Mouse (Mus musculus) MEL-GATA-1-ER (cell line): ENCODE results near the gene Sh3kbp1.

Experiments used
- DNase-seq: peaks from one replicate; pipeline ENCODE4 v3.0.0-alpha.2; 2012; ENCODE audit warnings: low read depth; ENCODE audit errors: extremely low read depth

Sh3kbp1 gene

GRCm38 (mm10) chrX:159911613-159912012, 284.5 kb downstream of the Sh3kbp1 start:
- no peak for DNase-seq

- no peak for DNase-seq
Observed at GRCm38 (mm10) chrX:159912061-159912460, 285.0 kb downstream of the Sh3kbp1 start.

- DNase-seq: no peak
Observed at GRCm38 (mm10) chrX:159913489-159913888, 286.4 kb downstream of the Sh3kbp1 start.

- DNase-seq: no peak
Observed at GRCm38 (mm10) chrX:159915125-159915524, 288.1 kb downstream of the Sh3kbp1 start.

- peak; percentile 43 for DNase-seq
Observed at GRCm38 (mm10) chrX:159924759-159925158, 297.7 kb downstream of the Sh3kbp1 start.

- DNase-seq: no peak
Observed at GRCm38 (mm10) chrX:159928165-159928564, 301.1 kb downstream of the Sh3kbp1 start.

- DNase-seq: no peak
Observed at GRCm38 (mm10) chrX:159928834-159929233, 301.8 kb downstream of the Sh3kbp1 start.

- no peak for DNase-seq
Observed at GRCm38 (mm10) chrX:159932027-159932426, 305.0 kb downstream of the Sh3kbp1 start.

- DNase-seq: no peak
Observed at GRCm38 (mm10) chrX:159942569-159942968, 315.5 kb downstream of the Sh3kbp1 start.

GRCm38 (mm10) chrX:159943586-159943985, 316.5 kb downstream of the Sh3kbp1 start:
- no peak for DNase-seq

GRCm38 (mm10) chrX:159953546-159954429, 326.7 kb downstream of the Sh3kbp1 start:
- peak; percentile 53 for DNase-seq

- no peak for DNase-seq
Observed at GRCm38 (mm10) chrX:159954430-159954779, 327.3 kb downstream of the Sh3kbp1 start.

- DNase-seq: no peak
Observed at GRCm38 (mm10) chrX:159955433-159955832, 328.4 kb downstream of the Sh3kbp1 start.

- DNase-seq: no peak
Observed at GRCm38 (mm10) chrX:159961385-159961784, 334.3 kb downstream of the Sh3kbp1 start.

- DNase-seq: peak; percentile 52
Observed at GRCm38 (mm10) chrX:159963273-159963672, 336.2 kb downstream of the Sh3kbp1 start.

- DNase-seq: no peak
Observed at GRCm38 (mm10) chrX:159963925-159964324, 336.9 kb downstream of the Sh3kbp1 start.

GRCm38 (mm10) chrX:159969025-159969424, 342.0 kb downstream of the Sh3kbp1 start:
- DNase-seq: no peak

GRCm38 (mm10) chrX:159971091-159971779, 344.2 kb downstream of the Sh3kbp1 start:
- DNase-seq: no peak

- peak; percentile 65 for DNase-seq
Observed at GRCm38 (mm10) chrX:159973730-159974129, 346.7 kb downstream of the Sh3kbp1 start.

GRCm38 (mm10) chrX:159976243-159976642, 349.2 kb downstream of the Sh3kbp1 start:
- no peak for DNase-seq

GRCm38 (mm10) chrX:159988002-159988960, 361.2 kb downstream of the Sh3kbp1 start, which contains the start of gene Map3k15:
Gene Map3k15 (plus strand): TSS chrX:159988433.
- DNase-seq: peak; percentile 36
